Mouse (Mus musculus): ENCODE measurements at regions not wholly inside any gene's neighbourhood (a gene's known extent, or its start where the extent isn't known, plus 50 kb on each side); places are given as distances from the start of the nearest gene placed in this dataset.

- Histone ChIP-seq H3K27ac (replicated peaks; ENCODE audit: insufficient read depth, low read depth, low read length) (no peak overlapping the region), H3K9ac (ENCODE audit: low read depth, low read length) (no peak overlapping the region), H3K27me3 (ENCODE audit: control insufficient read depth, insufficient read depth, low read length) (no peaks in the 10 kb centered on the region), H3K4me3 (ENCODE audit: insufficient read depth, low read depth, low read length) (no peak overlapping the region), H3K4me1 (ENCODE audit: control insufficient read depth, insufficient read depth, low read length) (peaks cover 8% of the 10 kb centered on the region; the same call in 1 of the 2 replicates), H3K79me2 (ENCODE audit: control insufficient read depth, insufficient read depth, low read length) (no peaks in the 10 kb centered on the region), H3K36me3 (ENCODE audit: control insufficient read depth, insufficient read depth, low read length) (no peaks in the 10 kb centered on the region)
- no peak for DNase-seq (ENCODE audit: extremely low read depth, low read depth, low spot score)
- WGBS = 63% methylated on average over 12 of the region's 12 CpGs
- TF ChIP-seq POLR2A (IDR thresholded peaks at IDR 0.05; ENCODE audit: extremely low read depth, insufficient read depth, low read length) (no peak), CTCF (IDR thresholded peaks at IDR 0.05; ENCODE audit: low read depth, low read length) (no peak)
These were observed 51.2 kb upstream of the Rap1b start for GRCm38 (mm10) chr10:117896911-117897643.

- H3K79me2 ChIP-seq (ENCODE audit: control insufficient read depth, insufficient read depth, low read length) = no peaks in the 10 kb centered on the region
- no peak overlapping the region for H3K9ac ChIP-seq (ENCODE audit: low read depth, low read length)
- no peaks in the 10 kb centered on the region for H3K27me3 ChIP-seq (ENCODE audit: control insufficient read depth, insufficient read depth, low read length)
- no peaks in the 10 kb centered on the region for H3K36me3 ChIP-seq (ENCODE audit: control insufficient read depth, insufficient read depth, low read length)
- 87% methylated on average over 5 of the region's 5 CpGs for WGBS
- no peak overlapping the region for H3K27ac ChIP-seq (replicated peaks; ENCODE audit: insufficient read depth, low read depth, low read length)
- DNase-seq (ENCODE audit: extremely low read depth, low read depth, low spot score) = no peak
- TF ChIP-seq POLR2A (IDR thresholded peaks at IDR 0.05; ENCODE audit: extremely low read depth, insufficient read depth, low read length) = no peak
- TF ChIP-seq CTCF (IDR thresholded peaks at IDR 0.05; ENCODE audit: low read depth, low read length) = no peak
- H3K4me1 ChIP-seq (ENCODE audit: control insufficient read depth, insufficient read depth, low read length) = peaks cover 8% of the 10 kb centered on the region; the same call in 1 of the 2 replicates
- H3K4me3 ChIP-seq (ENCODE audit: insufficient read depth, low read depth, low read length) = no peak overlapping the region
These were observed 51.9 kb upstream of the Rap1b start for GRCm38 (mm10) chr10:117897766-117898165.

- H3K9ac ChIP-seq (ENCODE audit: low read depth, low read length) = no peak overlapping the region
- peaks cover 8% of the 10 kb centered on the region; the same call in 1 of the 2 replicates for H3K4me1 ChIP-seq (ENCODE audit: control insufficient read depth, insufficient read depth, low read length)
- no peaks in the 10 kb centered on the region for H3K27me3 ChIP-seq (ENCODE audit: control insufficient read depth, insufficient read depth, low read length)
- no peak for DNase-seq (ENCODE audit: extremely low read depth, low read depth, low spot score)
- WGBS = 95% methylated on average over 3 of the region's 3 CpGs
- no peak for TF ChIP-seq POLR2A (IDR thresholded peaks at IDR 0.05; ENCODE audit: extremely low read depth, insufficient read depth, low read length)
- TF ChIP-seq CTCF (IDR thresholded peaks at IDR 0.05; ENCODE audit: low read depth, low read length) = no peak
- no peaks in the 10 kb centered on the region for H3K79me2 ChIP-seq (ENCODE audit: control insufficient read depth, insufficient read depth, low read length)
- no peak overlapping the region for H3K4me3 ChIP-seq (ENCODE audit: insufficient read depth, low read depth, low read length)
- H3K36me3 ChIP-seq (ENCODE audit: control insufficient read depth, insufficient read depth, low read length) = no peaks in the 10 kb centered on the region
- peak overlapping the region; percentile 69; the same call in 1 of the 2 replicates for H3K27ac ChIP-seq (replicated peaks; ENCODE audit: insufficient read depth, low read depth, low read length)
These were observed 52.6 kb upstream of the Rap1b start for GRCm38 (mm10) chr10:117898391-117898790.

GRCm38 (mm10) chr10:117899410-117899935 is 53.6 kb upstream of the Rap1b start:
- peak; percentile 70 for DNase-seq (ENCODE audit: extremely low read depth, low read depth, low spot score)
- WGBS = 18% methylated on average over 13 of the region's 13 CpGs

GRCm38 (mm10) chr10:117905666-117906266 is 59.9 kb upstream of the Rap1b start:
- 27% methylated on average over 27 of the region's 27 CpGs for WGBS
- H3K4me1 ChIP-seq (ENCODE audit: control insufficient read depth, insufficient read depth, low read length) = no peaks in the 10 kb centered on the region
- peak overlapping the region; percentile 45 for H3K4me3 ChIP-seq (ENCODE audit: insufficient read depth, low read depth, low read length)
- peak overlapping the region; percentile 15; the same call in 1 of the 2 replicates for H3K27ac ChIP-seq (replicated peaks; ENCODE audit: insufficient read depth, low read depth, low read length)
- DNase-seq (ENCODE audit: extremely low read depth, low read depth, low spot score) = no peak
- H3K9ac ChIP-seq (ENCODE audit: low read depth, low read length) = peak overlapping the region; percentile 31; the same call in 1 of the 2 replicates
- TF ChIP-seq CTCF (IDR thresholded peaks at IDR 0.05; ENCODE audit: low read depth, low read length) (no peak), POLR2A (IDR thresholded peaks at IDR 0.05; ENCODE audit: extremely low read depth, insufficient read depth, low read length) (no peak)
- no peaks in the 10 kb centered on the region for H3K36me3 ChIP-seq (ENCODE audit: control insufficient read depth, insufficient read depth, low read length)
- H3K27me3 ChIP-seq (ENCODE audit: control insufficient read depth, insufficient read depth, low read length) = no peaks in the 10 kb centered on the region
- H3K79me2 ChIP-seq (ENCODE audit: control insufficient read depth, insufficient read depth, low read length) = no peaks in the 10 kb centered on the region

More at GRCm38 (mm10) chr10:117899410-117899935, 53.6 kb upstream of the Rap1b start:
- H3K36me3 ChIP-seq (ENCODE audit: control insufficient read depth, insufficient read depth, low read length) = no peaks in the 10 kb centered on the region
- H3K4me3 ChIP-seq (ENCODE audit: insufficient read depth, low read depth, low read length) = peak overlapping the region; percentile 22
- peak overlapping the region; percentile 47; the same call in 1 of the 2 replicates for H3K9ac ChIP-seq (ENCODE audit: low read depth, low read length)
- peak overlapping the region; percentile 73 for H3K27ac ChIP-seq (replicated peaks; ENCODE audit: insufficient read depth, low read depth, low read length)
- H3K27me3 ChIP-seq (ENCODE audit: control insufficient read depth, insufficient read depth, low read length) = no peaks in the 10 kb centered on the region
- H3K4me1 ChIP-seq (ENCODE audit: control insufficient read depth, insufficient read depth, low read length) = peaks cover 8% of the 10 kb centered on the region; the same call in 1 of the 2 replicates
- no peaks in the 10 kb centered on the region for H3K79me2 ChIP-seq (ENCODE audit: control insufficient read depth, insufficient read depth, low read length)
- no peak for TF ChIP-seq POLR2A (IDR thresholded peaks at IDR 0.05; ENCODE audit: extremely low read depth, insufficient read depth, low read length)
- TF ChIP-seq CTCF (IDR thresholded peaks at IDR 0.05; ENCODE audit: low read depth, low read length) = no peak
